Mouse (Mus musculus) embryonic facial prominence, embryonic 13.5 days (tissue): ENCODE data around the gene Gpr142. TPM values are rescaled to one million over a fixed set of nuclear protein-coding genes. Genes with fewer than 3 reads are reported as not detected.

ENCODE experiments used
- ATAC-seq: fragments of 200-750 bp; cut with Nextera tagmentation; 2 replicates; pipeline ENCODE4 v1.8.0; 2017; ENCODE audit warnings: low read depth; ENCODE audit not compliant: insufficient number of reproducible peaks, insufficient read depth, low FRiP score, low TSS enrichment
- H3K27ac ChIP-seq: fragments of 300-500 bp; sonication (generic); 2 replicates; pipeline ENCODE4 v1.5.1; 2015; ENCODE audit warnings: moderate library complexity, mild to moderate bottlenecking, inconsistent platforms
- H3K27me3 ChIP-seq: fragments of 300-500 bp; sonication (generic); 2 replicates; pipeline ENCODE4 v1.6.1; 2015; ENCODE audit warnings: mild to moderate bottlenecking, inconsistent platforms
- H3K36me3 ChIP-seq: fragments of 300-500 bp; sonication (generic); 2 replicates; pipeline ENCODE4 v1.6.1; 2015; ENCODE audit warnings: mild to moderate bottlenecking, inconsistent platforms
- H3K4me1 ChIP-seq: fragments of 300-500 bp; sonication (generic); 2 replicates; pipeline ENCODE4 v1.6.1; 2015; ENCODE audit warnings: inconsistent platforms
- H3K4me2 ChIP-seq: fragments of 300-500 bp; sonication (generic); 2 replicates; pipeline ENCODE4 v1.6.1; 2015; ENCODE audit warnings: moderate library complexity, mild to moderate bottlenecking, inconsistent platforms
- H3K4me3 ChIP-seq: fragments of 300-500 bp; sonication (generic); 2 replicates; pipeline ENCODE4 v1.5.1; 2015; ENCODE audit warnings: mild to moderate bottlenecking, inconsistent platforms
- H3K9ac ChIP-seq: fragments of 300-500 bp; sonication (generic); 2 replicates; pipeline ENCODE4 v1.6.1; 2015; ENCODE audit warnings: mild to moderate bottlenecking, inconsistent platforms
- H3K9me3 ChIP-seq: fragments of 300-500 bp; sonication (generic); 2 replicates; pipeline ENCODE4 v1.6.1; 2016; ENCODE audit warnings: inconsistent platforms
- WGBS: fragments of 180-500 bp; shearing (Covaris S2); methylation state at CpG from one replicate; pipeline ENCODE4 v1.1.7; 2015; ENCODE audit warnings: mixed read lengths; 5-methylcytosine and 5-hydroxymethylcytosine counted together
- polyA plus RNA-seq: library from polyadenylated mRNA; unstranded; fragments of >200 nt; fragmentation: Nextera tagmentation; extraction: Ambion mirVana; gene quantifications from 2 replicates; pipeline ENCODE4 v1.2.1, GENCODE M21; 2015

Gpr142 gene
- polyA plus RNA-seq = not detected in 2 replicates

DNA sequence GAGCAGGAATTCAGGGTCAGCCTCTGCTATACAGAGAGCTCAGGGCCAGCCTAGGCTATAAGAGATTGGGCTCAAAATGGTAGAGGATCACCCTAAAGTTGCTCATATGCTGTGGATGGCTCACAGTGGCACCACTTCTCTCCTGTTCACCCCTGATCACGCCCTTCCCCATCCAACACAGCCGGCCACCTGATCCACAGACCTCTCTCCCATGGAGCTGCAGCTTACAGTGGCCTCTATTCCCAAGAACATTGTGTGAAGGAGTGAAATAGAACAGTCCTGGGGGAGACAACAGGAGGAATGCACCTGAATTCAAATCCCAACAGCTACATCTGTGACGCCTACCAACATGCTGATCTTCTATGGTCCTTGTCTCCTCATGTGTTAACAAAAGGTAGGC, at the start of gene Gpr142:
TSS of gene Gpr142 (plus strand) at position 301 of the 400 bp plus-strand sequence.
- no peak within 1 kb of the TSS for H3K9ac ChIP-seq
- no peaks in the 10 kb centered on the region for H3K9me3 ChIP-seq
- WGBS = 97% methylated on average over 3 of the region's 3 CpGs
- no peak within 1 kb of the TSS for H3K4me2 ChIP-seq
- no peak within 1 kb of the TSS for H3K27ac ChIP-seq
- H3K4me1 ChIP-seq = peaks cover 18% of the 10 kb centered on the region
- no peaks in the 10 kb centered on the region for H3K36me3 ChIP-seq
- no peak for ATAC-seq
- peaks cover 19% of the 10 kb centered on the region for H3K27me3 ChIP-seq
- H3K4me3 ChIP-seq = no peak within 1 kb of the TSS

GRCm38 (mm10) chr11:114764820-114765818, 33.6 kb upstream of the Gpr142 start, which contains the start of gene Kif19a:
TSS of gene Kif19a (plus strand) at chr11:114765388.
- no peaks in the 10 kb centered on the region for H3K36me3 ChIP-seq
- no peak within 1 kb of the TSS for H3K27ac ChIP-seq
- peak within 1 kb of the TSS; percentile 78 for H3K4me2 ChIP-seq
- 4% methylated on average over 51 of the region's 51 CpGs for WGBS
- ATAC-seq = peak; percentile 59
- peaks cover 13% of the 10 kb centered on the region for H3K4me1 ChIP-seq
- peaks cover 41% of the 10 kb centered on the region for H3K27me3 ChIP-seq
- peak within 1 kb of the TSS; percentile 47 for H3K4me3 ChIP-seq
- H3K9ac ChIP-seq = peak within 1 kb of the TSS; percentile 67
- H3K9me3 ChIP-seq = no peaks in the 10 kb centered on the region

DNA sequence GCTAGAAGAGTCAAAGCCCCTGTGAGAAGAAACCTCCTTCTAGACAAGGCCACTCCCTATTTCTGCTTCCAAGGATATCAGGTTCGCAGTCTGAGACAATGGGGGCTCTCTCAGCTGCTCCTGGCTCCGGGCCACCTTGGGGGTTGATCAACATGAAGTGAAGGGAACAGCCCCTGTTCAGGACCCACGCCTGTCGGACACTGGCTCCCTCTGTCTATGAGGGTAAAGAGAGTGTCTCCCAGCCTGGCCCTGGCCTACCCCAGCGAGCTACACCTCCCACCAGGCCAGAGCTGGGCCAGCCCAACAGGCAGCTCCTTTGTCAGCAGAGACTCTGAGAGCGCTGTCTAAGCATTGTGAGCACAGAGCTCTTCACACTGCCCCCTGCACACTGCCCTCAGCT, 28.8 kb upstream of the Gpr142 start:
- Histone ChIP-seq H3K4me2 (no peak overlapping the region), H3K4me1 (peaks cover 14% of the 10 kb centered on the region), H3K36me3 (no peaks in the 10 kb centered on the region), H3K27ac (peak overlapping the region; percentile 24; the same call in 1 of the 2 replicates), H3K4me3 (no peak overlapping the region), H3K9ac (0 out of 2 replicates have a peak overlapping the region, but pooled peaks have one; percentile 44), H3K27me3 (peaks cover 29% of the 10 kb centered on the region), H3K9me3 (no peaks in the 10 kb centered on the region)
- no peak for ATAC-seq
- 15% methylated on average over 6 of the region's 6 CpGs for WGBS

DNA sequence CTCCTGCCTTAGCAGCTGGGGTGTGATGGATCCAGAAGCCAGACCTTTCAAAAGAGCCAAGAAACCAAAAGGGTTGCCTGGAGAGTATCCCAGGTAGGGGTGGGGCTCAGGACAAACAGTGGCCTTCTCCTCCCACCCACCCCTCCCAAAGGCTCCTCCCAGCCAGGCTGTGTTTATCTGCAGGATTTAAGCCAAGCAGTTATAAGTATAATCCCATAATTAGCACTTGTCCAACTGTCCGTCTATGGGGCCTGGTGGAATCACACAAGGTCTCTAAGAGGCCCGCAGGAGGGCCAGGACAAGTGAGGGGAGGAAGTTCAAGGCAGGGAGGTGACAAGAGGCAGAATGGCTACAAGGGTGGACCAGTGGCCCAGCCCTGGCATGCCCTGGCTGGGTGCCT, 26.8 kb upstream of the Gpr142 start:
- Histone ChIP-seq H3K27ac (no peak overlapping the region), H3K4me2 (no peak overlapping the region), H3K27me3 (peaks cover 10% of the 10 kb centered on the region), H3K9me3 (no peaks in the 10 kb centered on the region), H3K9ac (no peak overlapping the region), H3K36me3 (no peaks in the 10 kb centered on the region), H3K4me1 (peaks cover 10% of the 10 kb centered on the region), H3K4me3 (no peak overlapping the region)
- WGBS = 58% methylated on average over 2 of the region's 2 CpGs
- ATAC-seq = no peak

DNA sequence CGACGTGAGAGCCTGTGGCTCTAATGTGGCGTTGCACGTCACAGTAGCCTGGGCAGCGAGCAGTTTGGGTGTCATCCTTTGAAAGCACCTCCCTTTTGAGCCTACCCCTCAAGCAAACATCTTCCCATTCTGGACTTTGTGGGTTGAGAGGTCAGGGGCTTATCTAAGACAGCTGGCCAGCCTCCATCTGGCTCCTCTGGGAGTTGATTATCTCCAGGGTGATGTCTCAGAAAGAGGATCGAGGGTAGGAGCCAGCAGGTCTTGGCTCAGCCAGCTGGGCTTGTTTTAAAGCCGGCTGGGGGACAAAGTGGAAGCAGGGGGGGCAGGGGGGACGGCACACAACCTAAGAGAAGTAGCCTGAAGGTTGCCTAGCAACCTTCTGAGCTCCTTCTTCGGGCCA, 18.6 kb upstream of the Gpr142 start:
- 50% methylated on average over 9 of the region's 9 CpGs for WGBS

DNA sequence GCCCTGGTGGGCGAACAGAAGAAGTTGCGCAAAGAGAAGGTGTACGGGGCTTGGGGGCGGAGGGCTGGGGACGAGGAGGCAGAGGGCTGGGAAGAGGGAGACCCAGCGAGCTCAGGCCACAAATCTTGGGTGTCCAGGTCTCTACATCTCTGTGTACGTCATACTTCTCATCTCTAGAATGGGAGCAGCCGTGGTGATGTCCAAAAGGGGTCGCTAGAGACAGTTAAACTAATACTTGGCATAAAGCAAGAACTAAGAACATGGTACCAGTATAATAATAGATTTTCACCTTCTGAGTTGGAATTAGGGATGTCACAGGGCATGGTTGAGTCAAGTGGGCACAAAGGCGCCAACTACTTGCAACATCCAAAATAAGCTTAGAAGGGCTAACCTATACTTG, 12.8 kb upstream of the Gpr142 start:
- peaks cover 11% of the 10 kb centered on the region for H3K4me1 ChIP-seq
- 52% methylated on average over 10 of the region's 10 CpGs for WGBS
- no peak overlapping the region for H3K27ac ChIP-seq
- H3K4me3 ChIP-seq = peak overlapping the region; percentile 39
- H3K9me3 ChIP-seq = no peaks in the 10 kb centered on the region
- no peak for ATAC-seq
- peaks cover 79% of the 10 kb centered on the region for H3K27me3 ChIP-seq
- H3K4me2 ChIP-seq = peak overlapping the region; percentile 62
- no peak overlapping the region for H3K9ac ChIP-seq
- no peaks in the 10 kb centered on the region for H3K36me3 ChIP-seq

More for the DNA sequence above, 18.6 kb upstream of the Gpr142 start:
- Histone ChIP-seq H3K9ac (no peak overlapping the region), H3K27ac (no peak overlapping the region), H3K36me3 (no peaks in the 10 kb centered on the region), H3K4me3 (no peak overlapping the region), H3K9me3 (no peaks in the 10 kb centered on the region), H3K4me1 (no peaks in the 10 kb centered on the region), H3K4me2 (no peak overlapping the region), H3K27me3 (peaks cover 35% of the 10 kb centered on the region)
- ATAC-seq = no peak

GRCm38 (mm10) chr11:114786326-114786725, 12.4 kb upstream of the Gpr142 start:
- Histone ChIP-seq H3K4me2 (peak overlapping the region; percentile 62), H3K9me3 (no peaks in the 10 kb centered on the region), H3K9ac (peak overlapping the region; percentile 54; the same call in 1 of the 2 replicates), H3K4me1 (peaks cover 12% of the 10 kb centered on the region), H3K4me3 (peak overlapping the region; percentile 39), H3K27ac (no peak overlapping the region), H3K36me3 (no peaks in the 10 kb centered on the region), H3K27me3 (peaks cover 81% of the 10 kb centered on the region)
- WGBS = 2% methylated on average over 43 of the region's 43 CpGs
- ATAC-seq = no peak

DNA sequence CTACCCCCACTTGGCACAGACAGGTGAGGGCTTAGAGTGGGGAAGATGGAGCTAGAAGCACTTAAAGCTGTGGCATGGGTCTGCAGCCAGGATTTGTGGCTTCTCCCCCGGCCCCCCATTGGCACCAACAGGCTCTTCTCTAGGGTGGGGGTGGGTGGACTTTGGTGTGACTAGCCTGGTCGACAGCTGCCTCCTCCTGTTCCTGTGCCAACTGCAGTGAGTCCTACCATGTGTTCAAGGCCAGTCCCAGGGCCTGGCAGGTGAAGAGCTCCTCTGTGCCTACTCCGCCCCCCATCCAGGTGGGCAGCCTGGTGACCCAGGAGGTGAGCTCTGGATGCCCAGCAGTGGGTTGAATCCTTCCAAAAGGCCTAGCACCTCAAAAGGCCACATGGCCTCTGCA, 11.1 kb upstream of the Gpr142 start:
- no peak for ATAC-seq
- no peak overlapping the region for H3K4me2 ChIP-seq
- H3K4me3 ChIP-seq = no peak overlapping the region
- 86% methylated on average over 3 of the region's 3 CpGs for WGBS
- H3K27ac ChIP-seq = no peak overlapping the region
- H3K4me1 ChIP-seq = peaks cover 25% of the 10 kb centered on the region
- H3K9ac ChIP-seq = no peak overlapping the region
- peaks cover 92% of the 10 kb centered on the region for H3K27me3 ChIP-seq
- H3K36me3 ChIP-seq = no peaks in the 10 kb centered on the region
- H3K9me3 ChIP-seq = no peaks in the 10 kb centered on the region

GRCm38 (mm10) chr11:114789061-114789714, 9.5 kb upstream of the Gpr142 start:
- H3K36me3 ChIP-seq = no peaks in the 10 kb centered on the region
- no peaks in the 10 kb centered on the region for H3K9me3 ChIP-seq
- 8% methylated on average over 30 of the region's 30 CpGs for WGBS
- peak overlapping the region; percentile 50 for H3K4me2 ChIP-seq
- H3K4me1 ChIP-seq = peaks cover 25% of the 10 kb centered on the region
- no peak overlapping the region for H3K27ac ChIP-seq
- peak overlapping the region; percentile 52; the same call in 1 of the 2 replicates for H3K9ac ChIP-seq
- peaks cover 100% of the 10 kb centered on the region for H3K27me3 ChIP-seq
- ATAC-seq = no peak
- peak overlapping the region; percentile 18; the same call in 1 of the 2 replicates for H3K4me3 ChIP-seq

- H3K27ac ChIP-seq = no peak overlapping the region
Measured at GRCm38 (mm10) chr11:114789716-114790115, 9.0 kb upstream of the Gpr142 start.

GRCm38 (mm10) chr11:114790171-114790570, 8.6 kb upstream of the Gpr142 start:
- Histone ChIP-seq H3K9me3 (no peaks in the 10 kb centered on the region), H3K4me3 (no peak overlapping the region), H3K27ac (no peak overlapping the region), H3K27me3 (peaks cover 99% of the 10 kb centered on the region), H3K36me3 (no peaks in the 10 kb centered on the region), H3K4me1 (peaks cover 29% of the 10 kb centered on the region), H3K4me2 (no peak overlapping the region), H3K9ac (no peak overlapping the region)
- WGBS = 67% methylated on average over 12 of the region's 12 CpGs
- ATAC-seq = no peak

More at GRCm38 (mm10) chr11:114789716-114790115, 9.0 kb upstream of the Gpr142 start:
- 52% methylated on average over 9 of the region's 9 CpGs for WGBS
- peaks cover 25% of the 10 kb centered on the region for H3K4me1 ChIP-seq
- no peak overlapping the region for H3K9ac ChIP-seq
- H3K4me2 ChIP-seq = no peak overlapping the region
- H3K9me3 ChIP-seq = no peaks in the 10 kb centered on the region
- peaks cover 100% of the 10 kb centered on the region for H3K27me3 ChIP-seq
- no peaks in the 10 kb centered on the region for H3K36me3 ChIP-seq
- no peak overlapping the region for H3K4me3 ChIP-seq
- ATAC-seq = no peak
